Mouse (Mus musculus) intestine, embryonic 16.5 days (tissue): ENCODE measurements around the gene Ank3. TPM values are rescaled to one million over a fixed set of nuclear protein-coding genes. Genes with fewer than 3 reads are reported as not detected.

ENCODE experiments used
- ATAC-seq: fragments of 200-750 bp; cut with Nextera tagmentation; 2 replicates; pipeline ENCODE4 v1.8.0; 2017; ENCODE audit warnings: moderate TSS enrichment, moderate library complexity
- H3K27ac ChIP-seq: fragments of 300-500 bp; sonication (generic); 2 replicates; pipeline ENCODE4 v1.5.1; 2014; ENCODE audit warnings: mild to moderate bottlenecking, low read length
- H3K27me3 ChIP-seq: fragments of 300-500 bp; sonication (generic); replicated peaks from 2 replicates; pipeline ENCODE4 v1.6.1; 2014; ENCODE audit warnings: low read length, control low read depth, mixed read lengths; ENCODE audit not compliant: control insufficient read depth, insufficient read depth
- H3K36me3 ChIP-seq: fragments of 300-500 bp; sonication (generic); 2 replicates; pipeline ENCODE4 v1.6.1; 2014; ENCODE audit warnings: low read length, control low read depth; ENCODE audit not compliant: control insufficient read depth, insufficient read depth
- H3K4me1 ChIP-seq: fragments of 300-500 bp; sonication (generic); 2 replicates; pipeline ENCODE4 v1.6.1; 2014; ENCODE audit warnings: low read length, control low read depth, mixed read lengths; ENCODE audit not compliant: control insufficient read depth, insufficient read depth
- H3K4me2 ChIP-seq: fragments of 300-500 bp; sonication (generic); 2 replicates; pipeline ENCODE4 v1.6.1; 2014; ENCODE audit warnings: low read depth, low read length, control low read depth
- H3K4me3 ChIP-seq: fragments of 300-500 bp; sonication (generic); 2 replicates; pipeline ENCODE4 v1.5.1; 2014; ENCODE audit warnings: mild to moderate bottlenecking, low read length
- H3K9ac ChIP-seq: fragments of 300-500 bp; sonication (generic); 2 replicates; pipeline ENCODE4 v1.6.1; 2014; ENCODE audit warnings: low read depth, low read length
- H3K9me3 ChIP-seq: fragments of 300-500 bp; sonication (generic); 2 replicates; pipeline ENCODE4 v1.6.1; 2016; ENCODE audit warnings: low read length, control low read depth; ENCODE audit not compliant: control insufficient read depth
- WGBS: fragments of 180-500 bp; shearing (Covaris S2); extraction: QIAGEN DNeasy Blood & Tissue Kit; methylation state at CpG from one replicate; pipeline ENCODE4 v1.1.7; 2014; 5-methylcytosine and 5-hydroxymethylcytosine counted together
- polyA plus RNA-seq: library from polyadenylated mRNA; unstranded; fragments of >200 nt; fragmentation: Nextera tagmentation; extraction: Ambion mirVana; gene quantifications from 2 replicates; pipeline ENCODE4 v1.2.1, GENCODE M21; 2015

Gene Ank3
- polyA plus RNA-seq, 1 experiment from 2014 or later: 21.7 TPM

DNA sequence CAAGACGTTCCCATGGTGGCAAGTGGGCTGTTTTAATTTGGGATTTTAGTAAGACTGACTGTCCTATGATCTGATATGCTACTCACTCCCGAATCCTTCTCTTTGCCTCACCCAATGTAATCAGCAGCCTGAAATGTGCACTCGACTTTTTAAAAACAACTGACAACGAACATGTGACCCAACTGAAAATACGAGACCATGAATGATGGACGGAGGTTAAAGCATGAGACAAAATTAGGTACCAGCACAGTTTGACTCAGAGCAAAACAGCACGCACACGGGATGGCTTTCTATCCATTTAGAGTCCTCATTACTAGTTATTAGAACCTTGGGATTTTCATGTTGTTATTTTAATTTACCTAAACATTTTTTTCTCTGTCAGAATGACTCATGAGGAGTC is 171.2 kb downstream of the Ank3 start:
- ATAC-seq: no peak
- Histone ChIP-seq H3K9ac (no peak overlapping the region), H3K36me3 (no peaks in the 10 kb centered on the region), H3K4me3 (no peak overlapping the region), H3K27me3 (no peaks in the 10 kb centered on the region), H3K27ac (no peak overlapping the region), H3K4me2 (no peak overlapping the region), H3K4me1 (peaks cover 7% of the 10 kb centered on the region; the same call in 1 of the 2 replicates), H3K9me3 (no peaks in the 10 kb centered on the region)
- 71% methylated on average over 8 of the region's 8 CpGs for WGBS

DNA sequence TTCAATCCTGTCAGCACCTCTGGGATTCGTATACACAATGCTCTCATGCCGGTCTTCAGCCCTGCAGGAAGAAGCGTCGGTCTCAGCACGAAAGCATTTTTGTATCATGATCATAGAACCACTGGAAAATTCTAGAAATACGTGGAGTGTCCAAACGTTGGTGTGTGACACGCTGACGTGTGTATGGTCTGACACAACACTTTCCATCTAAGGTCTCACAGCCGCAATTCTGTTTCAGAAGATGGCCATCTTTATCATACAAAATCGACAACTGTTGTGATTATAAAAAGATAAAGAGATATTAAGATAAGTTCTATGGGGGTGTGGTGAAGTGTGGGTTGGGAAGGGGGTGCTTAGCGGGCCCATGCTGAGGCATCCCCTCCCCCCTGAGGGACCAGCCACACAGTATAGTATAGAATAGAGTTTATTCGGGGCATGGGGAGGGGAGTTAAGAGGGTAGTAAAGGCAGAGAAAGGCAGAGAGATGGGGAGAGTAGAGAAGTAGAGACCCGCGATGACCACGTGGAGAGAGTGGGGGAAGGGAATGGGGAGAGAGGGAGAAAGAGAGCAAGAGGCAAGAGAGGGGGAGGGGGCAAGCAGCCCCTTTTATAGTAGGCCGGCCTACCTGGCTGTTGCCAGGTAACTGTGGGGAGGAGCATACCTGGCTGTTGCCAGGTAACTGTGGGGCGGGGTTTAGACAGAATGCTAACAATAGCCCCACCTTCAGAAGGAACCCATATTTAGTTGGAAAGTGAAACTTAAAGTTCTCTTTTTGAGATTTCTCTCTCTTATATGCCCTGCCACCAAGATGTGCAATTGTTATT is 172.1 kb downstream of the Ank3 start:
- Histone ChIP-seq H3K4me3 (peak overlapping the region; percentile 42), H3K9ac (no peak overlapping the region; the same call in 1 of the 2 replicates), H3K36me3 (no peaks in the 10 kb centered on the region), H3K4me1 (peaks cover 7% of the 10 kb centered on the region; the same call in 1 of the 2 replicates), H3K9me3 (no peaks in the 10 kb centered on the region), H3K27me3 (no peaks in the 10 kb centered on the region), H3K4me2 (peak overlapping the region; percentile 59), H3K27ac (no peak overlapping the region)
- WGBS: 32% methylated on average over 18 of the region's 18 CpGs
- ATAC-seq: peak; percentile 58

DNA sequence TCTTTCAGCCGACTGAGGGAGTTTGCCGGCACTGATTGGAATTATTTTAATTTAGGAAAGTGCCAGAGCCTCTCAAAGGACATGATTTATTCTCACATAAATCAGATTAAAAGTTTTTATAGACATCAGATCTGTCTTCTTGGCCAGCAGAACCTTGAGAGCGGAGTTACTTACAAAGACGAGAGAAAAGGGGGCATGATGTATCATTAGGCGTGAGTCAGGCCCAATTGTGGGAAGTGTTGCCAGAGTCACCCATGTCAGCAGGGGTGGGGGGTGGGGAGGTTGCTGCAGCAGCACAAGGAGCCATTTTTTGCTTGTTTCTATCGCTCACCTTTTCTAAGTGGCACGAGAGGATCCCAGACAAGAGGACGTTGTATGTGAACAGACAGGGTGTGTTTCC is 172.8 kb downstream of the Ank3 start:
- no peak overlapping the region for H3K27ac ChIP-seq
- WGBS: 5% methylated on average over 8 of the region's 8 CpGs
- ATAC-seq: peak; percentile 37; the same call in 1 of the 2 replicates

DNA sequence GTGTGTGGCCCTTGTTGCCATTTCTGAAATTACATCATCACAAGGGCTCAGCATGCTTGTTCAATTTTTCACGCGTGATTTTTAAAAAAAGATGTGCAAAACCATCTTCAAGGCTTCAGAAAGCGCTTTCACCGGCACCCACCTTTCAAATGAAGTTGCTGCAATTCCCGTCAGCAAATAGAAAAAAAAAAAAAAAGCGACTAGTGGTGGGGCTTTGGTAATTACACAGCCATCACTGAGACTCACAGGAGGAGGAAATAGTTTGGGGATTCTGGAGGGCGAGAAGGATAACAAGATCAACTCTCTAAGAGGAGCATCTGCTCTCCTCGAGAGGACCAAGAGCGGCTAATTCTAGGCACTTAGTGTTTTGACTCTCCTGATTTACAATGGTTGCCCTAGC is 173.4 kb downstream of the Ank3 start:
- Histone ChIP-seq H3K9me3 (no peaks in the 10 kb centered on the region), H3K27ac (no peak overlapping the region), H3K4me1 (peaks cover 7% of the 10 kb centered on the region; the same call in 1 of the 2 replicates), H3K27me3 (no peaks in the 10 kb centered on the region), H3K4me3 (peak overlapping the region; percentile 42), H3K36me3 (no peaks in the 10 kb centered on the region), H3K9ac (no peak overlapping the region), H3K4me2 (peak overlapping the region; percentile 59)
- no peak for ATAC-seq
- 3% methylated on average over 9 of the region's 9 CpGs for WGBS

More for the DNA sequence above, 172.8 kb downstream of the Ank3 start:
- Histone ChIP-seq H3K36me3 (no peaks in the 10 kb centered on the region), H3K4me2 (peak overlapping the region; percentile 59), H3K4me1 (peaks cover 7% of the 10 kb centered on the region; the same call in 1 of the 2 replicates), H3K4me3 (peak overlapping the region; percentile 42), H3K9me3 (no peaks in the 10 kb centered on the region), H3K27me3 (no peaks in the 10 kb centered on the region), H3K9ac (peak overlapping the region; percentile 58)

DNA sequence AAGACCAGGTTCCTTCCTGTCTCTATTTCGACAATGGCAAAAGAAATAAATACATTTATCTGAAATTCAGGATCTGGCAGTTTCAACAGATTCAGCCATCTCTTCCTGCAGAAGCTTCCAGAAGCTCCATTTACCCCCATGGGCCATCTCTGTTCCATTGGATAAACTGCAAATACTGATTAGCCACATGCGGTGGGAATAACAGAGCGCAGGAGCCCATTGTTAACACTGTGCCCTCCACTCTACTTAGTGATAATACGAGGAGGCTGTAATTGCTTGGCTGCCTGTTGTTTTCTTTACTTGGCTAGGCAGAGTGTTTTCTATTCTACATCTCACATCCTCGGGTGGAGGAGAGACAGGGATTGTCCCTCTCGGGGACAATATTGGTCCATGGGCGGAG is 174.5 kb downstream of the Ank3 start:
- H3K36me3 ChIP-seq: no peaks in the 10 kb centered on the region

DNA sequence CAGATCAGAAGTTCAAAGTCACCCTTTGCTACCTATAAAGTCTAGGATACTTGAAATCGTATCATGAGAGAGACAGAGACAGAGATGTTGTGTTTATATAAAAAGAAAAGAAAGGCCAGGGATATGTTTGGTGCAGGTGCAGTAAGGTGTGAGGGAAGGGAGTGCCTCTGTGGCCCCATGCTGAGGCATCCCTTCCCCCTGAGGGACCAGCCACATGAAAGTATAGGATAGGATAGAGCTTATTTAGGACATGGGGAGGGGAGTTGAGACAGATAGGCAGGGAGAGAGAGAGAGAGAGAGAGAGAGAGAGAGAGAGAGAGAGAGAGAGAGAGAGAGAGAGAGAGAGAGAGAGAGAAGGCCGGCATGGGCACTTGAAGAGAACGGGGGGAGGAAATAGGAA is 175.2 kb downstream of the Ank3 start:
- Histone ChIP-seq H3K27ac (no peak overlapping the region), H3K9me3 (no peaks in the 10 kb centered on the region), H3K4me3 (no peak overlapping the region), H3K4me1 (peaks cover 7% of the 10 kb centered on the region; the same call in 1 of the 2 replicates), H3K27me3 (no peaks in the 10 kb centered on the region), H3K4me2 (no peak overlapping the region), H3K36me3 (no peaks in the 10 kb centered on the region), H3K9ac (no peak overlapping the region)
- WGBS: 13% methylated on average over 3 of the region's 3 CpGs
- ATAC-seq: no peak

More for the DNA sequence above, 174.5 kb downstream of the Ank3 start:
- no peaks in the 10 kb centered on the region for H3K27me3 ChIP-seq
- H3K9me3 ChIP-seq: no peaks in the 10 kb centered on the region
- no peak overlapping the region for H3K4me3 ChIP-seq
- no peak overlapping the region for H3K27ac ChIP-seq
- no peak overlapping the region for H3K4me2 ChIP-seq
- H3K9ac ChIP-seq: no peak overlapping the region
- no peak for ATAC-seq
- WGBS: 51% methylated on average over 7 of the region's 7 CpGs
- peaks cover 7% of the 10 kb centered on the region; the same call in 1 of the 2 replicates for H3K4me1 ChIP-seq

DNA sequence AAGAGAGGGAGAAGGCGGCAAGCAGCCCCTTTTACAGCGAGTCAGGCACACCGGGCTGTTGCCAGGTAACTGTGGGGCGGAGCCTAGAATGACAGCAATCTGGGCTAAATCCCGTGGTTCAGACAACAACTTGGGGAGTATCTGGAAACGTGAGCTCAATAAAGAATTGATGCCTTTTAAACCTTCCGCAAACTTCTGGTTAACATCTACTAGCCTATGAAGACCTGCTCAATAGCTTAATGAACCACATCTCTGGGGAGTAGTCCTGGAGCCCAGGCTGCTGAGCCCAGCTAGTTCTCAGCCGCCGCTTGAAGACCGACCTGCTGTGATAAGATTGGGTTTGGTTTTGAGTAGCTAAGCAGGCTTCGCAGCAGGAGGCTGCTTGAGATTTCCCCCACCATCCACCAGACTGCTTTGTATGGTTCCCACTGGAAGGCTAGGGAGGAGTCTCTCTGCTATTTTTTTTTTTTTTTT is 175.7 kb downstream of the Ank3 start:
- Histone ChIP-seq H3K36me3 (no peaks in the 10 kb centered on the region), H3K27me3 (no peaks in the 10 kb centered on the region), H3K9ac (no peak overlapping the region), H3K4me2 (peak overlapping the region; percentile 20; the same call in 1 of the 2 replicates), H3K9me3 (no peaks in the 10 kb centered on the region), H3K4me1 (peaks cover 7% of the 10 kb centered on the region; the same call in 1 of the 2 replicates), H3K27ac (no peak overlapping the region), H3K4me3 (no peak overlapping the region)
- 11% methylated on average over 11 of the region's 11 CpGs for WGBS
- no peak for ATAC-seq

DNA sequence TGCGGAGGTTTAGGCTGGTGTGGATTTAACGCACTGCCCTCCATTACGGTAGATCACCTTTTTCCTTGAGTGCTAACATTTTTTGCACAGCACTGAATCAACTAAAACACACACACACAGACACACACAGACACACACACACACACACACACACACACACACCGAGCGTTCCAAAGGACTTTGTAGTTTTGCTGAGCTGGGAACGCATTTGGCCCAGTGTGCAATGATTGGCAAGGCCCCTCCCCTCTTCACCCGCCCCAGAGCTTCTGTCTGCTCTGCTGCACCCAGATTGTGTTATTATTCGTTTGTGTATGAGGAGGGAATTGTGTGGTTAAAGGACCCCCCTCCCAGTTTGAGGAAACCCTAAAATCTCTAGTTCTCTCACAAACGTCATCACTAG is 176.3 kb downstream of the Ank3 start:
- 48% methylated on average over 9 of the region's 9 CpGs for WGBS
- H3K4me1 ChIP-seq: peaks cover 7% of the 10 kb centered on the region; the same call in 1 of the 2 replicates
- H3K9me3 ChIP-seq: no peaks in the 10 kb centered on the region
- H3K4me3 ChIP-seq: no peak overlapping the region
- H3K9ac ChIP-seq: no peak overlapping the region
- no peak overlapping the region for H3K27ac ChIP-seq
- no peak overlapping the region for H3K4me2 ChIP-seq
- H3K27me3 ChIP-seq: no peaks in the 10 kb centered on the region
- no peaks in the 10 kb centered on the region for H3K36me3 ChIP-seq
- no peak for ATAC-seq

DNA sequence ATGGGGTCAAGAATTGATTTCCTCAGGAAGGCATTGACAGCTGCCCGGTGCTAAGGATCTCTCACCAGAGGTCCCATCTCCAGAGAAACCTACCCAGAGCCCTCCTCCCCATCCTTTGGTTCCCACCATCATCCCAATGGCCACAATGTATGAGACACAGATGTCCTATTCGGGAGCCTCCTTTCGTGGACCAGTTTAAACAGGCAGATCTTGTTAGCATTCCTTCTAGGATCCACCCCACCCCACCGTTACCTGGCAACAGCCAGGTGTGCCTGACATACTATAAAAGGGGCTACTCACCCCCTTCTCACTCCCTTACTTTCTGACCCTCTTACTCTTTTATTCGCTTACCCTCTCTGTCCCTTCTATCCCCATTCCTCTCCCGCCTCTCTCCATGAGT is 176.9 kb downstream of the Ank3 start:
- no peak overlapping the region for H3K4me3 ChIP-seq
- H3K9me3 ChIP-seq: no peaks in the 10 kb centered on the region
- no peak overlapping the region for H3K9ac ChIP-seq
- no peak overlapping the region for H3K4me2 ChIP-seq
- 68% methylated on average over 6 of the region's 6 CpGs for WGBS
- H3K27me3 ChIP-seq: no peaks in the 10 kb centered on the region
- H3K4me1 ChIP-seq: peaks cover 7% of the 10 kb centered on the region; the same call in 1 of the 2 replicates
- no peak overlapping the region for H3K27ac ChIP-seq
- H3K36me3 ChIP-seq: no peaks in the 10 kb centered on the region
- no peak for ATAC-seq
